Mouse (Mus musculus): ENCODE results near the gene Pdzph1. TPM values are rescaled to one million over a fixed set of nuclear protein-coding genes. Genes with fewer than 3 reads are reported as not detected.

The Pdzph1 gene
- total RNA-seq, 2 experiments from 2014 or later, result 1.5 to 1.9 TPM

DNA sequence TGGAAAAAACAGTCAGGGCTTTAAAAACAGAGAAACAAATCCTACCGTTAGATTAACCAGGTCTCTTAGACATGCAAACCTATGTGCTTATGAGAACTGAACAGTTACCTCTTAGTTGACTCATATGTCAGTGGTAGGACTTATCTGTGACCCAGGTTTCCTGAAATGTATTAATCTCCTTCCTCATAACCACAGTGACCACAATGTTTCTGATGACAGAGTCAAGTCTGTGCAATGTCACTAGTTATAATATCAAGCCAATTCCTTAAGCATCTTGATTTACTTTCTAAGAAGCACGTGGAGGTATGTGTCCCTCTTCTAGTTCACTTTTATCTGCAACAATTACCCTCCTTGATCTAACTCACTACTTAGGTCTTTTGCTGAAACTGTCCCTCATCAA, 68.4 kb downstream of the Pdzph1 start:
- DNase-seq, result no peak

DNA sequence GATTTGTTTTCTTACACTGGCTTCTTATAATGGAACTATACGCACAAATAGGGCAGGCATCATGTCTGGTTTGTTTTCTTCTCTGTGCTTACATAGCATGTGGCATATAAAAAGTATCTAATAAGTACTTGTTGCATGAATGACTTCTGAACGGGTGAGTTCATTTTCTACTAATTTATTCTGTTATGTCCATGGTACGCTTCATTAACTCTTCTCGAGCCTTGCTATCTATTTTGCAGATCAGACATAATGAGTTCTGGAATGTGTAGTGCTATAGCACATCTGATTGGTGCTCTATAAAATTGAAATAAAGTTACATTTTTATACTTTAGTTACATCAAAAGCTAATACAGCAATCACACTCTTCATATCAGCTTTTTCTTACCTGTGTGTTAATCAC, 71.2 kb downstream of the Pdzph1 start:
- DNase-seq, result no peak

- DNase-seq, result peak; percentile 21 to 35
Observed at GRCm38 (mm10) chr17:58919061-58919460, 72.1 kb downstream of the Pdzph1 start.

DNA sequence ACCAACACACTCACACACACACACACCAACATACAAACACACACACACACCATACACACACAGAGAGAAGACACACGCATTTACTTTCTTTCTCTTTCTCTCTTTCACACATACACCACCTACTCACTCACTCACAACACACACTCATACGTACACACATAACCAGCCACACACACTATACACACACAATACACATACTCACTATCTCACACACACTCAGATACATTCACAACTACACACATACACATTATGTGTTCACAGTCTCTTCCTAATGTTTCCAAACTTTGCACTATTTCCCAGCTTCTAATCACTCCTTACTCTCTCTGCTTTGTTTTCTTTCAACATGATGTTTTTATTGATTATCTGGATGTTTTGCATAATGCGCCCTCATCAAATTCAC, 72.6 kb downstream of the Pdzph1 start:
- DNase-seq, result no peak

DNA sequence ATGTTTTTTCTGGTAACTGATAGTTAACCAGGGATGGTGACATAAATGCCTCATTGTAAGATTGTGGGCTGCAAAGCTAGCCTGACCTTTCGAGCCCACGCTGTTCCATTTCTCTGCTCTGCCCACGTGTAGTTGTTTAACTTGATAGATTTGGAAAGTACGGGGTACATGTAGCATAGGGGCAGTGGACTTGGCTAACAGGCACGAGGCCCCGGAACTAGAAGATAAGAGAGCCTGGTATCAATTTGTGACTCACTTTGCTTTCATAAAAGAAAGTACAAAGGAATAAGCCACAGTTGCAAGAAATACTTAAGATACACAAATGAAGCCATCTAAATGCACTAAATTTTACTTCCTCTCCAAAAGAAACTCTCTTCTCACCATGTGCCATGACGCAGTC, 79.6 kb downstream of the Pdzph1 start:
- DNase-seq, result no peak

DNA sequence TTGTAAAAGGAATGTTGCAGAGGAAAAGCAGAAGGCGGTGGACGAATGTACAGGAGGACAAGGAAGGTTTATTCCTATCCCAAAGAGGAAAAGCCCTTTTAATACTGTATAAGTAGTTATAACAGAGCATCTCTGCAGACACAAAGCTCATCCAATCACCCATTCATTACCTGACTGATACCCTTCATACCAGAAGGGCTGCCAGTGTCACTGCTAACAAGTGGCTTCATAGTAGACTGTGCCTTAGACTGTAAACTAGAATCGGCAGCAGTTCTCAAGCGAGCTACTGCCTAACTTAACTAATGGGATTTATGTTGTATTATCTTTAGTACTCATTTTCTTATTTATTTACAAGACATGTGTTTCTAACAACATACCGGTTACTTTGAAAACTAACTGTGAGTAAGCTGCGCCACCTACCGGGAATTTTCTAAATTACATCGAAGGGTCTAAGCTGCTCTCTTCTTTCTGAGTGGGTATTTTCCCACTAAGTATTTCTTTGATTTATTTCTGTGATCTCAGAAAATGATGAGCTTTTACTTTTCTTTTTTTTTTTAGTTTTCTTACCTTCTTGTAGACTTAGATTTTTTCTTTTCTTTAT, 82.0 kb downstream of the Pdzph1 start:
- peak; percentile 8 to 33 for DNase-seq

- no peak for DNase-seq
Observed at GRCm38 (mm10) chr17:58906001-58906400, 85.2 kb downstream of the Pdzph1 start.

GRCm38 (mm10) chr17:58891488-58892210, 99.5 kb downstream of the Pdzph1 start:
- DNase-seq, result no peak

GRCm38 (mm10) chr17:58889905-58890645, 101.1 kb downstream of the Pdzph1 start:
- no peak for DNase-seq

GRCm38 (mm10) chr17:58884393-58884792, 106.8 kb downstream of the Pdzph1 start:
- no peak for DNase-seq

GRCm38 (mm10) chr17:58873356-58873755, 117.8 kb downstream of the Pdzph1 start:
- no peak for DNase-seq

DNA sequence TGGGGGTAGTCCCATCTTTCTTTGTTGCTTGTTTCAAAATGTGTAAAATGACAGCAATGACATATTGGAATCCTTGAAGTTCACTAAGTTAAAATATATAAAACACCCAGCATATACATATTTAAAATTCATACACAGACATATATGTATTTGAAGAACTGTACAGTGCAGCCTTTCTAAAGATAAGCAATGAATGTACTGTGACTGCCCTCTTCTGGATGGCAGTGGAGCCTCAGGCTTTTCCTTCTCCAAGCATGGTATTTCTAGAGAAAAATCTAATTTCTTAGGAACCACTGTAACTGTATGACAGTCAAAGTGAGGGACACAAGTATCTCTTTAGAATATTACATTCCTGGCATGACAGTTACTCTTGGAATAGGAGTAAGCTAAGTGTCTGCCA, 120.4 kb downstream of the Pdzph1 start:
- no peak for DNase-seq

Other genes starting within 250 kb of the Pdzph1 start
- gene Nudt12, start 22.0 kb upstream of the Pdzph1 start, total RNA-seq (2021), result 10 to 100 TPM in 1 of 2 experiments, 1 to 10 TPM in 1; 8.9 to 14.0 TPM